Mouse (Mus musculus): Measurements from ENCODE around the gene Diras2. TPM values are rescaled to one million over a fixed set of nuclear protein-coding genes. Genes with fewer than 3 reads are reported as not detected.

The Diras2 gene
- polyA plus RNA-seq (2016; fragmentation: Nextera tagmentation; extraction: Ambion mirVana), result 0.15 and 0.19 TPM in 2 replicates

- Histone ChIP-seq H3K9me3 (peaks cover 4% of the 10 kb centered on the region; the same call in 1 of the 2 replicates), H3K4me1 (peaks cover 8% of the 10 kb centered on the region), H3K4me3 (peak within 1 kb of the TSS; percentile 59), H3K27me3 (replicated peaks; ENCODE audit: low read depth, poor library complexity, severe bottlenecking) (peaks cover 61% of the 10 kb centered on the region), H3K27ac (replicated peaks) (peak within 1 kb of the TSS; percentile 69), H3K36me3 (replicated peaks) (no peaks in the 10 kb centered on the region)
- no peak for DNase-seq (ENCODE audit: low spot score)
- 55% methylated on average over 9 of the region's 9 CpGs for WGBS
Measured at GRCm38 (mm10) chr13:52531121-52531520, at the start of gene Diras2. TSS of gene Diras2 (minus strand) at chr13:52531279.

- no peak for DNase-seq (ENCODE audit: low spot score)
- Histone ChIP-seq H3K9me3 (no peaks in the 10 kb centered on the region), H3K4me1 (peaks cover 28% of the 10 kb centered on the region), H3K27ac (replicated peaks) (no peak overlapping the region), H3K36me3 (replicated peaks) (no peaks in the 10 kb centered on the region), H3K4me3 (no peak overlapping the region), H3K27me3 (replicated peaks; ENCODE audit: low read depth, poor library complexity, severe bottlenecking) (peaks cover 31% of the 10 kb centered on the region)
- WGBS, result 78% methylated on average over 2 of the region's 2 CpGs
Measured at GRCm38 (mm10) chr13:52578776-52579175, 47.7 kb upstream of the Diras2 start.

- H3K4me3 ChIP-seq, result no peak overlapping the region
- no peak overlapping the region for H3K27ac ChIP-seq (replicated peaks)
- 38% methylated on average over 4 of the region's 4 CpGs for WGBS
Measured at GRCm38 (mm10) chr13:52577939-52578338, 46.9 kb upstream of the Diras2 start.

GRCm38 (mm10) chr13:52577326-52577920 lies 46.3 kb upstream of the Diras2 start:
- no peaks in the 10 kb centered on the region for H3K36me3 ChIP-seq (replicated peaks)
- peaks cover 22% of the 10 kb centered on the region for H3K4me1 ChIP-seq
- H3K9me3 ChIP-seq, result no peaks in the 10 kb centered on the region
- H3K4me3 ChIP-seq, result no peak overlapping the region
- 77% methylated on average over 3 of the region's 3 CpGs for WGBS
- H3K27me3 ChIP-seq (replicated peaks; ENCODE audit: low read depth, poor library complexity, severe bottlenecking), result peaks cover 19% of the 10 kb centered on the region
- DNase-seq (ENCODE audit: low spot score), result no peak
- H3K27ac ChIP-seq (replicated peaks), result peak overlapping the region; percentile 54; the same call in 1 of the 2 replicates

More at GRCm38 (mm10) chr13:52577939-52578338, 46.9 kb upstream of the Diras2 start:
- H3K36me3 ChIP-seq (replicated peaks), result no peaks in the 10 kb centered on the region
- DNase-seq (ENCODE audit: low spot score), result no peak
- peaks cover 24% of the 10 kb centered on the region for H3K27me3 ChIP-seq (replicated peaks; ENCODE audit: low read depth, poor library complexity, severe bottlenecking)
- H3K4me1 ChIP-seq, result peaks cover 24% of the 10 kb centered on the region
- no peaks in the 10 kb centered on the region for H3K9me3 ChIP-seq

- peak; percentile 44 for DNase-seq (ENCODE audit: low spot score)
- WGBS, result 50% methylated on average over 10 of the region's 10 CpGs
Measured at GRCm38 (mm10) chr13:52576841-52577240, 45.8 kb upstream of the Diras2 start.

GRCm38 (mm10) chr13:52576021-52576614 lies 45.0 kb upstream of the Diras2 start:
- H3K4me3 ChIP-seq, result no peak overlapping the region
- H3K9me3 ChIP-seq, result no peaks in the 10 kb centered on the region
- no peak overlapping the region; the same call in 1 of the 2 replicates for H3K27ac ChIP-seq (replicated peaks)
- DNase-seq (ENCODE audit: low spot score), result no peak
- H3K36me3 ChIP-seq (replicated peaks), result no peaks in the 10 kb centered on the region
- peaks cover 22% of the 10 kb centered on the region for H3K4me1 ChIP-seq
- WGBS, result 70% methylated on average over 7 of the region's 7 CpGs
- peaks cover 6% of the 10 kb centered on the region for H3K27me3 ChIP-seq (replicated peaks; ENCODE audit: low read depth, poor library complexity, severe bottlenecking)

More at GRCm38 (mm10) chr13:52576841-52577240, 45.8 kb upstream of the Diras2 start:
- Histone ChIP-seq H3K9me3 (no peaks in the 10 kb centered on the region), H3K4me1 (peaks cover 22% of the 10 kb centered on the region), H3K36me3 (replicated peaks) (no peaks in the 10 kb centered on the region), H3K4me3 (no peak overlapping the region), H3K27ac (replicated peaks) (peak overlapping the region; percentile 54; the same call in 1 of the 2 replicates), H3K27me3 (replicated peaks; ENCODE audit: low read depth, poor library complexity, severe bottlenecking) (peaks cover 13% of the 10 kb centered on the region)

- WGBS, result 78% methylated on average over 6 of the region's 6 CpGs
- Histone ChIP-seq H3K27ac (replicated peaks) (no peak overlapping the region), H3K27me3 (replicated peaks; ENCODE audit: low read depth, poor library complexity, severe bottlenecking) (no peaks in the 10 kb centered on the region), H3K4me3 (no peak overlapping the region), H3K4me1 (peaks cover 22% of the 10 kb centered on the region), H3K9me3 (no peaks in the 10 kb centered on the region), H3K36me3 (replicated peaks) (no peaks in the 10 kb centered on the region)
- no peak for DNase-seq (ENCODE audit: low spot score)
Measured at GRCm38 (mm10) chr13:52575483-52575882, 44.4 kb upstream of the Diras2 start.

GRCm38 (mm10) chr13:52574311-52574710 lies 43.2 kb upstream of the Diras2 start:
- Histone ChIP-seq H3K4me3 (no peak overlapping the region), H3K9me3 (no peaks in the 10 kb centered on the region), H3K36me3 (replicated peaks) (no peaks in the 10 kb centered on the region), H3K27ac (replicated peaks) (no peak overlapping the region), H3K4me1 (peaks cover 22% of the 10 kb centered on the region), H3K27me3 (replicated peaks; ENCODE audit: low read depth, poor library complexity, severe bottlenecking) (no peaks in the 10 kb centered on the region)
- no peak for DNase-seq (ENCODE audit: low spot score)
- 80% methylated on average over 2 of the region's 2 CpGs for WGBS

- Histone ChIP-seq H3K4me3 (no peak overlapping the region), H3K36me3 (replicated peaks) (no peaks in the 10 kb centered on the region), H3K27ac (replicated peaks) (no peak overlapping the region), H3K27me3 (replicated peaks; ENCODE audit: low read depth, poor library complexity, severe bottlenecking) (no peaks in the 10 kb centered on the region), H3K4me1 (peaks cover 18% of the 10 kb centered on the region), H3K9me3 (no peaks in the 10 kb centered on the region)
- DNase-seq (ENCODE audit: low spot score), result no peak
- 73% methylated on average over 9 of the region's 9 CpGs for WGBS
Measured at GRCm38 (mm10) chr13:52572451-52573446, 41.7 kb upstream of the Diras2 start.

- 84% methylated on average over 11 of the region's 11 CpGs for WGBS
- Histone ChIP-seq H3K36me3 (replicated peaks) (no peaks in the 10 kb centered on the region), H3K4me3 (no peak overlapping the region), H3K4me1 (peaks cover 8% of the 10 kb centered on the region), H3K9me3 (no peaks in the 10 kb centered on the region), H3K27me3 (replicated peaks; ENCODE audit: low read depth, poor library complexity, severe bottlenecking) (no peaks in the 10 kb centered on the region), H3K27ac (replicated peaks) (no peak overlapping the region)
- no peak for DNase-seq (ENCODE audit: low spot score)
Measured at GRCm38 (mm10) chr13:52571591-52572384, 40.7 kb upstream of the Diras2 start.

GRCm38 (mm10) chr13:52570276-52570675 lies 39.2 kb upstream of the Diras2 start:
- 93% methylated on average over 9 of the region's 9 CpGs for WGBS
- no peak for DNase-seq (ENCODE audit: low spot score)
- Histone ChIP-seq H3K4me3 (no peak overlapping the region), H3K27me3 (replicated peaks; ENCODE audit: low read depth, poor library complexity, severe bottlenecking) (no peaks in the 10 kb centered on the region), H3K27ac (replicated peaks) (no peak overlapping the region), H3K9me3 (no peaks in the 10 kb centered on the region), H3K4me1 (no peaks in the 10 kb centered on the region), H3K36me3 (replicated peaks) (no peaks in the 10 kb centered on the region)
